Mouse (Mus musculus) adrenal gland, postnatal 25 days (tissue): ENCODE measurements at regions not wholly inside any gene's neighbourhood (a gene's known extent, or its start where the extent isn't known, plus 50 kb on each side); places are given as distances from the start of the nearest gene placed in this dataset.

Experiments
- DNase-seq: peaks from one replicate; pipeline ENCODE4 v3.0.0; 2021; ENCODE audit warnings: mixed read lengths

- no peak for DNase-seq
These were observed 708.6 kb downstream of the Hdgfl1 start for GRCm38 (mm10) chr13:26061322-26061721.

GRCm38 (mm10) chr13:26037699-26038098 is 732.3 kb downstream of the Hdgfl1 start:
- no peak for DNase-seq

DNA sequence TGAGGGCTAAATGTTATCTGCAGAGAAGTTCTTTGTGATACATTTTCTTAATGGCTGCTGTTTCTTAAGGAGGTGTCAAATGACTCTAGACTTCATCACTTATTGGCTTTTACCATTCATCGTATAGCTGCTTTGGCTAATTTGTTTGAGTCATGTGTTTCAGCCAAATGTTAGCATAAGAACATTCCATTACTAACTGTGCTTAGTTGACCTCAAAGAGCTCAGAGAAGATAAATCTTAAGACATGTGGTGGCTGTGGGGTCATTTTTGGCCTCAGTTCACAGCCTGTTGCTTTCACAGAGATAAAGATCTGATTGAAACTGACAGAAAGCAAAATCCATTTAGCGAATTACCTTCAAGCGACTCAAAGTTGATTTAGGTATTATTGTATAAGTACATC is 743.6 kb downstream of the Hdgfl1 start:
- DNase-seq, result no peak

DNA sequence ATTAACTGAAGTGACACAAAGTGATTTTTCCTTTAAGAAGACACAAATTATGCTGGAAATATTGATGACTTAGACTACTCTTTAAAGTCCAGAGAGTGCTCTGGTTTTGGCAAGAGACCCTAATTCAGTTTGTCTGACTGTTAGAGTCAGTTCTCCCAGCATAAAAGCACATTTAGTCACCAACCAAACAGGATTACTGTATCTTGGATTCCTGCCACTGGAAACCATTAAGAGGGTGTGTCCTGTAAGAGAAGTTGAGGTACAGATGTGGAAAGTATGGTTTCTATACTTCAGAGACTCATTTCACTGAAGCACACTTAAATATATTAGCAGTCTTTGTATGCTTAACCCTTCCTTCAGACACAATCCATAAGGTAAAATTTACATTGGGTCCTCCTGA is 745.3 kb downstream of the Hdgfl1 start:
- DNase-seq, result no peak

DNA sequence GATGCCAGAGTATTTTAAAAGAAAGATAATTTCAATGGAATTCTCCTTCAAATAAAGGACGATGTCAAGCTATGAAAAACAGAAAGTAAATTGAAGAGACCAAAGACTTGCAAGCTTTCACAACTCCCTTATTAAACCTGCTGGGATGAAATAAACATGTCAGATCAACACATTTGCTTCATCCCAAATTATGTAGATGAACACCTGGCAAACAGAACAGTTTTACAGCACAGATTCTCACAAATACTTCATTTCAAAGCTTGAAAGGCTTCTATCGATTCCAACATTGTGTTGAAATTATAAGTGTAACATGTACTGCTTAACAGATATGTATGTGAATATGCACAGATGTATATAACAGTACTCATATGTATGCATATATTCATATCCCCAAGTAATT is 749.5 kb downstream of the Hdgfl1 start:
- no peak for DNase-seq

DNA sequence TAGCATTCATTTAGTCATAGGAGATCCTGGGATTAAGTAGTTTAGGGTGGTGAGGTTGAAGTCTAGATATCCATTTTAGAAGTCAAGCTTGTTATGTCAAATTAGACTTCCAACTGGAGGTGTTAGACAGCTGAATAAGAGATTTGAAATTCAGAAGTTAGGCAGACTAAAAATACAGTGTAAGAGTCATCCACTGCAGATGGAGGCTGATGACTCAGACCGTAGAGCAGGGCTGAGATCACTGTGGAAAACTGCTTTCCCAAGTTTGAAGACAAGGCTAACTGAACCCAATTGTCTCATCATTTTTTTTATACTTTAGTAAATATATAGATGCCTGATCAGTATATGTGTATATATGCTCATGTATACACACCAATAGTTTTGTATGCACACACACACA is 738.8 kb upstream of the Nrsn1 start:
- DNase-seq, result no peak

DNA sequence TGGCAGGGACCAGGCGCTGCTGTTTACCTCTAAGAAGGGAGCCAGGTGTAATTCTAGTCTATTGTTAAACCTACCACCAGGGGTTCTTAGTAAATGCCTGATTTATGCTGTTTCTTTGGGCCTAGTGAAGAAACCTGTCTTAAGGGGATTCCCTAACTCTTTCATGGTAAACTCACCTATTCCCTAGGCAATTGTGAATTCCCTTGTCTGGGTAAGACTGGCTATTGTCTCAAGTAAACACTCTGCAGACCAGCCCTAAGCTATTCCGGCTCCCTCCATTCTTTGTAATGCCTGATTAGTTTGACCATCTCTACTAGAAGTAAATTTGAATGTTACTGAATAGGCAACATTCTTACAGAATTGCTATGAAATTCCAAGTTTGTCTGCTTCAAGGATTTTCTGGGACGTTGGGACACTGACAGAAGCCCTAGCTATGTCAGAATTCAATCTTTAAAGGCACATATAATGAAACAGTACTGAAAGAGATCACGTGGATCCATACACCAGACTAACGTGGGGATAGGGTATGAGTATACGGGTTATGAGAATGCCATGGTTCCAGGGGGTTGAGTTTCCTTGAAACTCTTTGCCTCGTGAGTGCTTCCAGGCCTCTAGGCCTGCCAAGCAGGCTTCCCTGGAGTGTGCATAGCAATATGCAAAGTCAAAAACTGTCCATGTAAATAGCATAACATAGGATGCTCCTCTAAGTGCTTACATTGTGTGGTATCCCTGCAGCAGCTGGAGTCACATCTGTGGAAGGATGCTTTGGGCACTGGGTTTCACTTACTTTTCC is 734.7 kb upstream of the Nrsn1 start:
- DNase-seq, result no peak

DNA sequence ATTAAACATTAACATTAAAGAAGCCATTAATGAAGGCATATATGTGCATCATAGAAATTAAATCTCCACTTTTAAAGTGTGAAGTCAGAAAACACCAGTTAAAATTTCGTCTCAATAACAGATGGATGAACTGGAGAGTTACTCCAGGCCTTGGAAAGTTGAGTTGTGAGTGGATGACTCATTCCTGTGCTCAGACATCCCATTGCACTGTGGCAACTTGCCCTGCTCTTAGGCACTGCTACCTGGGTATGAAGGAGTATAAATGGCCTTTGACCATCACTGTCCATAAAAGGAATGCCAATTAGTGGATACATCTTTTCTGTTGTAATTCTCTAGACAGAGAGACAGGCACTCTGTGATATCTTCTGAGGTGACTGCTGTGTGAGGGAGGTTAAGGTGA is 723.2 kb upstream of the Nrsn1 start:
- DNase-seq, result no peak

GRCm38 (mm10) chr13:25989067-25989756 is 718.9 kb upstream of the Nrsn1 start:
- DNase-seq, result no peak

- no peak for DNase-seq
These were observed 714.2 kb upstream of the Nrsn1 start for GRCm38 (mm10) chr13:25984535-25984934.

DNA sequence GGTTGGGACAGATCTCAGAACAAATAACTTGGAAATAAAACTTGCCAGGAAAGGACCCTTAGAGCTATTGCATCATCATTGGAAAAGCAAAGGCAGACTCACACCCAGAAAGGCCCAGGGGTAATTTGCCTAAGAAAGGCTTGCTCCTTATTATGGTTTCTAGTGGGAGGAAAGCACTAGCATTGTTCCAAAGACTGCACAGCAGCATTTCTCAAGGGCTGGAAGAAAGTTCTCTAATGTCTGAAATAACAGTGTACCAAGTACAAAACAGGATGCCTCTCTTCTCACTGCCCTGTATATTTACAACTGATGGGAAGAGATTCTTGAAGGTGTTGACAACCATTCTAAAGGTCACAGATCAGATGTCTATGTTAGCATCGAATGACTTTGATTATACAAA is 713.4 kb upstream of the Nrsn1 start:
- DNase-seq, result no peak

GRCm38 (mm10) chr13:25978648-25979047 is 708.3 kb upstream of the Nrsn1 start:
- DNase-seq, result no peak

GRCm38 (mm10) chr13:25958592-25958991 is 688.3 kb upstream of the Nrsn1 start:
- no peak for DNase-seq

GRCm38 (mm10) chr13:25958153-25958466 is 687.8 kb upstream of the Nrsn1 start:
- no peak for DNase-seq

DNA sequence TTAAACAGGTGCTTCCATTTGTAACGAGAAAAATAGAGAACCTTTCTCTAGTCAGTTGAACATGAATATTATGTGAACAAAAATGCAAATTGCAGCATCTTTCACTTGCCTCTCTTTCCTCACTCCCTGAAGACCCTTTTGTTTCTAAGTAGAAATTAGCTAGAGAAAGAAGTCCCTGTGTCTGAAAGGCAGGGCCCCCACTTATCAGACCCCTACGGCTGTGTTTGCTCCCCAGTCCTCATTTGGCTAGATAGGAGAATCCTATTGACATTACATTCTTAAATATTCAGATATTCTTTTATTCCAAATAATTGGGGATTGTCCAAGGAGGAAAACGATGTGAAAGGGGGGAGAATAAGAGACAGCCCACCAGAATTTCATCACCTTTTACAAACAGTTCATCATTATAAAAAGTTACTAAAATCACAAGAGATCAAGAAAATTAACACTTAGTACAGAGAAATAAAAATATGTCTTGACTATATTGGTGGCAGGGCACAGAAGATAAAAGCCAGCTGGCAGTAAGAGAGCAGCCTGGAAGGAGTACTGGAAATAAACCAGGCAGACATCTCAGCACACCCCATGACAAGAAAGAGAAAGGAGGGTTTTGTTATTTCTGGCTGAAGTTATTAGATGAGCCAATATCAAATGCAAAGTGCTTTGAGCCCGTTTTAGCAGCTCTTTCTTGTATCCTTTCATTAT is 687.3 kb upstream of the Nrsn1 start:
- DNase-seq, result no peak

DNA sequence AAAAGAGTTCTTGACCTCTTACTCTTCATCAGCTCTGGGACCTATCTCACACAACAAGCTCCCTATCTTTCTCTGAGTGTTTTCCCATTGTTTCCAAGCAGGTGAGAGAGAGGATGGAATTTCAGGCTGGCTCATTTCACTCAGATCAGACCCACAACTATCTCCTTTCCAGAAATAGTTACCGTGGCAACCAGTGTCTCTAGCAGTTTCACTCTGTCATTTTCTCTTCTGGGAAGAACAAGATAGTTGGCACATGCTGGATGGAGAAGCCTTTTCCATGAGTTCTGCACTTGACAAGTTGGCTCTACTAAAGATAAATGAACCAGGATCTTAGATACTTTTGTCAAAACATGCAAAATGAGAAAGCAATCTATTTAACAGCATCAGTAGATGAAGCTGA is 667.3 kb upstream of the Nrsn1 start:
- no peak for DNase-seq

DNA sequence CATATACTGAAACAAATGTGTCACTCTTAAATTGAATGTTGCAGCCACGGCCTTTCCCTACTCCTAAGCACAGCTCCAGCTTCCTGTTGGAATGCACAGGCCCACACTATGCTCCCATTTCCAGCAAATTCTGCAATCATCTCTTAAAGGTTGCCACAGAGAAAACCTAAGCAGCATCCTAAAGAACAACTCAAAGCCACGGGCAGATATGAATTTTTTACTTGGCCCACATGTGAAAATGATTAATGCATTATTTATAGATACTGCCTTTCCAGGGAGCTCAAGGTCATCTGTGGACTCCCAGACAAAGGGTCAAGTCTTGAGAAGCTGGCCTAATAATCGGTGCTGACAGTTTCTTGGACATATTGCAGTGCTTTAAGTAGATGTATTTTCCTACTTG is 663.5 kb upstream of the Nrsn1 start:
- DNase-seq, result no peak

GRCm38 (mm10) chr13:25933246-25933645 is 662.9 kb upstream of the Nrsn1 start:
- no peak for DNase-seq

DNA sequence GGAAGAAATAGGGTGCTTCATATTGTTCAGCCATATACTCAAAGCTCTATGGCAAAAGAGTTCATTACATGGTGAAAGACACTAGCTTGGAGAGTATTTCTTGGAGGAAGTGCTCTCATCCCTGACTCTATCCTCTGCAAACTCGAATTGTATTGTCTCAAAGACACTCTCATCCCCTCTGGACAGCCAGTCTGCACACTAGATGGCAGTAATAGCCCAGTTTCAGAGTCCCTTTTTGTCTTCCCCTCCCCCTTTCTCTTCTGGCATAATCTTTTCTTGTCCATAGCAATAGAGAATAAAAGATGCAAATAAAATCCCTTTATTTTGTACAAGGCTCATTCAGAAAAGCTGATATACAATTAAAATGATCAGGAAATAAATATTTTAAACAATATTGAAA is 662.5 kb upstream of the Nrsn1 start:
- DNase-seq, result peak; percentile 11

DNA sequence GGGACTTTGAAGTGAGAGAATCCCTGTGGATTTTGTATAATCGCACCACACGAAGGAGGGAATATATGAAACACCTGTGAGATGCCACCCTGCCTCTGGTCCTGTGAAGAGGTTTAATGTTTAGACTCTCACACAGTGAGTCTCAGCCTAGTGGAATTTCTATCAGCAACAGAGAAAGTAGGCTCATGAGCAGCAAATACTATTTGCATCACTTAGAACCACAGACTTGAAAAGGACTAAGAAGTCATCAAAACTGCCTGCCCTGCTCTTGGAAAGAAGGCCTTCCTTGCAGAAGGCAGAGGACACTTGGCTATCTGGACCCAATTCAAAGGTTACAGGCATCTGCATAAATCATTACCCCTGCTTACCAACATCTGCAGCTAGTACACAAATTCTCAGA is 662.1 kb upstream of the Nrsn1 start:
- no peak for DNase-seq

DNA sequence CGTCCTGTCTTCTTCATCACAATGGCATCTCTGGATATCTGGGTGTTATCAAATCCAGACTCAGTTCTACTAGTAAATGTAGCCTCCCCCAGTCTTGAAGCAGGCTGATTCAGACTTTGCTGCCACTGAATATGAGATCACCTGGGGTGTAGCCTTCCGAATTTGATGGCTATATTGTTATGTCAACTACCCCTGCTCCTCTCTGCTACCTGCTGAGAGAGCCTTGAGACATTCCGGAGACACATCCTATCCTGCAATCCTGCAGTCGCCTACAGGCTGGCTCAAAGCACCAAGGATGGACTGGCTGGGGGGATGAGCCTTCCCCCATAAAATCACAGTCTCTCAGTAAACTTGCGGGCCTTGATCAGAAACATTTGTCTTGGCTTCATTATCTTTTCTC is 655.4 kb upstream of the Nrsn1 start:
- no peak for DNase-seq

DNA sequence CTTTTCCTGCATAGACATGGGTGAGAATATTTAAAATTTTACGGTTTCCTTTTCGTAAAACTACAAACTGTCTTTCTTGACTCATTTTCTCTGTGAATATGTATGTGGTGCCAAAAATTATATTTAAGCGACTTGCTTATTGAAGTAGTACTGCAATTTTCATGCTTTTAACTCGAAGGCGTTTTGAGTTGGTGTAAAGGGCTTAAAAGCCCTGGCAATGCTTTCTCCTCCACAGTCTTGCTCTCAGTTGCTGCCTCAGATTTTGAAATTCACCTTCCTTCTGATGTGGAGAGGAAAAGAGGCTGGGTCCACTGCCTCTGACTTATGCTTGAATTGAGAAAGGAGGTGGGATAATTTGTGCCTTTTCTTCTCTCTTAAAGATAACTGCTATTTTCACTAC is 629.6 kb upstream of the Nrsn1 start:
- DNase-seq, result no peak

GRCm38 (mm10) chr13:25893150-25893549 is 622.8 kb upstream of the Nrsn1 start:
- DNase-seq, result no peak

GRCm38 (mm10) chr13:25882818-25883217 is 612.5 kb upstream of the Nrsn1 start:
- no peak for DNase-seq
